Mouse (Mus musculus) natural killer cell, adult 2 months (primary cell): ENCODE data around the gene Prom1.

Source experiments
- DNase-seq, 2 experiments: peaks; one replicate each; pipeline ENCODE4 v3.0.0; 2022; ENCODE audit warnings: low spot score in 2 of 2

The Prom1 gene

GRCm38 (mm10) chr5:43974166-43974565 is 127.7 kb downstream of the Prom1 start:
- DNase-seq, result no peak

- DNase-seq, result no peak
These were observed 130.7 kb downstream of the Prom1 start for GRCm38 (mm10) chr5:43971156-43971555.

GRCm38 (mm10) chr5:43970532-43970931 is 131.3 kb downstream of the Prom1 start:
- no peak for DNase-seq

- DNase-seq, result no peak
These were observed 133.2 kb downstream of the Prom1 start for GRCm38 (mm10) chr5:43968634-43969033.

- no peak for DNase-seq
These were observed 140.8 kb downstream of the Prom1 start for GRCm38 (mm10) chr5:43961056-43961455.

DNA sequence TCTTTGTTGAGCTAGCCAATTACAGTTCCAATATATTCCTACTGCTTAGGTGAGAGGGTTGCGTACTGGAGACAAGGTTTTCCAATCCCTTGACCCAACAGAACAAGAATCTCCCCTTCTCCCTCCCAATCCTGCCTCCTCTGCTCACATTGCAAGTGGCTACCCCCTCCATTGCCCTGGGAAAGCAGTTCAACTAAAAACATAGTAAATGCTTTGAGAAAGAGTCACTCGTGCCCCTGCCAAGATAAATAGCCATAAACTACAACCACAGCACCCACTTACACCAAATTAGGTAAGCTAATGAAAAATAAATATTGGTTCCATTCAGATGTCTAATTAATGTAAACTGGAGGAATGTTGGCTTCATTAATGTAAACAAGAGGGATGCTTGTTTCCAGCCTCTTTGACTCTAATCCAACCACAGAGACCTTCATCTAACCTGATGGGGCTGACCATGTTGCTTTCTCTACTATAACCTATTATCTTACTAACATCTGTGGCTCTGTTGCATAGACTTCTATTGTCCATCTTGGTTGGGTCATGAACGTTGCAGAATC is 141.9 kb downstream of the Prom1 start:
- DNase-seq, result no peak

DNA sequence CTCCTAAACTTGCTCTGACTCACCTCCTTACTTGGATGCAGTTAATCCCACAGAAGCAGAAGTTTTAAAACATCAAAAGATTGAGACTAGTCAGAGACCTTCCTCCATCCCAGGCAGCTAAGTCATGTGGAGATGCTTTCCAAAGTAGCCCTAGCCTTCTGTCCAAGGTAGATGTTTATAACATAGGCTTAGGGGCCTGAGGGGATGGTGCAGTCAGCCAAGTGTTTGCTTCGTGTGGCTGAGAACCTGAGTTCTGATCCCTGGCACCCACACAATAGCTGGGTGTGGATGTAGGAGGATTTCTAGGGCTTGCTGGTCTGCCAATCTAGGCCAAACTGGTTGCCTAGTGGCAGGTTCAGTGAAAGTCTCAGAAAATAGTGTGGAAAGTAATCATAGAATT is 148.6 kb downstream of the Prom1 start:
- no peak for DNase-seq

- DNase-seq, result peak; percentile 1 to 41
These were observed 153.0 kb downstream of the Prom1 start for GRCm38 (mm10) chr5:43948748-43949275.

GRCm38 (mm10) chr5:43948111-43948743 is 153.6 kb downstream of the Prom1 start:
- DNase-seq, result peak; percentile 46 to 84

DNA sequence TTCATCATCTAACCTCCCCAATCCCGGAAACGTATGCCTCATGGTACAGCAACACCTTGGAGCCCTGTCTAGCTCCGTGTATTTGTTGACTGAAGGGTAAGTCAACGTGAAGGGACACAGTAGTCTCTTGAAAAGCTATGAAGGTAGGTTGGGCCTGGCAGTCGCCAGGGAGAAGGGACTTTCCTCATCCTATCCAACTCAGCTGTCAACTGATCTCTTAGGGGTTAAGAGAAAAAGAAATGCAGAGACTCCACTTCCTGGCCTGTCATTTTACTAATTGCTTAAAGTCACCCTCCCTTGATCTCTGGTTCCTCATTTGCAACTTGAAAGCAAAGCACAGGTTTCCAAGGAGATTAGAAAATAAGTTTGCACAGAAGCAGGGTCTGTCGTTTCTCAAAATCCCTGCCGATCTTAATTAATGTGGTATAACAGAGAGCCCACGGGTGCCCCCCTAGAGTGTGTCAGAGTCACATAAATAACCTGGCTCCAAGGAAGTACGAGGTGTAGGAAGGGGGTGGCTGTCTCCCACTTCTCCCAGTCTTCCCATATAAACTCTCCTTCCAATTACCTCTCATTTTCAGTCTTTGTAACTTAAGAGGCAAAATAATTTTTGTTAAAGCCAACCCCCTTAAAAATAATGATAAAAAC is 154.4 kb downstream of the Prom1 start:
- peak in 1 of 2 experiments; percentile 46 for DNase-seq
